Mouse (Mus musculus) liver, embryonic 12.5 days (tissue): ENCODE measurements around the gene Morc2a. TPM values are rescaled to one million over a fixed set of nuclear protein-coding genes. Genes with fewer than 3 reads are reported as not detected.

Experiments
- ATAC-seq: fragments of 200-750 bp; cut with Nextera tagmentation; 2 replicates; pipeline ENCODE4 v1.8.0; 2017; ENCODE audit warnings: moderate number of reproducible peaks, mild to moderate bottlenecking, moderate library complexity
- H3K27ac ChIP-seq: fragments of 300-500 bp; sonication (generic); 2 replicates; pipeline ENCODE4 v1.5.1; 2016; ENCODE audit warnings: mild to moderate bottlenecking
- H3K27me3 ChIP-seq: fragments of 300-500 bp; sonication (generic); replicated peaks from 2 replicates; pipeline ENCODE4 v1.6.1; 2016; ENCODE audit warnings: mild to moderate bottlenecking, moderate library complexity
- H3K36me3 ChIP-seq: fragments of 300-500 bp; sonication (generic); 2 replicates; pipeline ENCODE4 v1.6.1; 2016; ENCODE audit warnings: mild to moderate bottlenecking, moderate library complexity
- H3K4me1 ChIP-seq: fragments of 300-500 bp; sonication (generic); 2 replicates; pipeline ENCODE4 v1.6.1; 2016
- H3K4me2 ChIP-seq: fragments of 300-500 bp; sonication (generic); 2 replicates; pipeline ENCODE4 v1.6.1; 2016; ENCODE audit warnings: mild to moderate bottlenecking, moderate library complexity
- H3K4me3 ChIP-seq: fragments of 300-500 bp; sonication (generic); 2 replicates; pipeline ENCODE4 v1.5.1; 2016; ENCODE audit warnings: mild to moderate bottlenecking, moderate library complexity
- H3K9ac ChIP-seq: fragments of 300-500 bp; sonication (generic); 2 replicates; pipeline ENCODE4 v1.6.1; 2016; ENCODE audit warnings: mild to moderate bottlenecking, moderate library complexity
- H3K9me3 ChIP-seq: fragments of 300-500 bp; sonication (generic); replicated peaks from 2 replicates; pipeline ENCODE4 v1.6.1; 2016; ENCODE audit warnings: mild to moderate bottlenecking, moderate library complexity
- WGBS: fragments of 180-500 bp; shearing (Covaris S2); methylation state at CpG from one replicate; pipeline ENCODE4 v1.1.7; 2016; ENCODE audit not compliant: insufficient replicate concordance; 5-methylcytosine and 5-hydroxymethylcytosine counted together
- polyA plus RNA-seq: library from polyadenylated mRNA; unstranded; fragments of >200 nt; fragmentation: Nextera tagmentation; extraction: Ambion mirVana; gene quantifications from 2 replicates; pipeline ENCODE4 v1.2.1, GENCODE M21; 2016

The Morc2a gene
- polyA plus RNA-seq, 1 experiment from 2014 or later = 15.2 TPM

GRCm38 (mm10) chr11:3722036-3722435 is 73.0 kb downstream of the Morc2a start:
- no peak overlapping the region for H3K4me2 ChIP-seq
- 0 out of 2 replicates have a peak, but pooled peaks cover 2% of the 10 kb centered on the region for H3K27me3 ChIP-seq
- H3K9me3 ChIP-seq = no peaks in the 10 kb centered on the region
- no peaks in the 10 kb centered on the region for H3K4me1 ChIP-seq
- H3K9ac ChIP-seq = no peak overlapping the region
- no peak overlapping the region for H3K27ac ChIP-seq
- H3K36me3 ChIP-seq = no peaks in the 10 kb centered on the region
- H3K4me3 ChIP-seq = no peak overlapping the region
- 59% methylated on average over 3 of the region's 3 CpGs for WGBS
- ATAC-seq = no peak

- Histone ChIP-seq H3K4me3 (no peak overlapping the region), H3K27ac (no peak overlapping the region), H3K4me1 (no peaks in the 10 kb centered on the region), H3K4me2 (no peak overlapping the region), H3K27me3 (0 out of 2 replicates have a peak, but pooled peaks cover 2% of the 10 kb centered on the region), H3K36me3 (no peaks in the 10 kb centered on the region), H3K9me3 (no peaks in the 10 kb centered on the region), H3K9ac (no peak overlapping the region)
- WGBS = 36% methylated on average over 3 of the region's 3 CpGs
- no peak for ATAC-seq
These were observed 73.9 kb downstream of the Morc2a start for GRCm38 (mm10) chr11:3722861-3723260.

GRCm38 (mm10) chr11:3723910-3724309 is 74.9 kb downstream of the Morc2a start:
- Histone ChIP-seq H3K4me1 (no peaks in the 10 kb centered on the region), H3K4me2 (no peak overlapping the region), H3K36me3 (no peaks in the 10 kb centered on the region), H3K27ac (no peak overlapping the region), H3K9me3 (no peaks in the 10 kb centered on the region), H3K27me3 (0 out of 2 replicates have a peak, but pooled peaks cover 2% of the 10 kb centered on the region), H3K4me3 (no peak overlapping the region), H3K9ac (no peak overlapping the region)
- no peak for ATAC-seq
- WGBS = 62% methylated on average over 4 of the region's 4 CpGs

GRCm38 (mm10) chr11:3724726-3725125 is 75.7 kb downstream of the Morc2a start:
- Histone ChIP-seq H3K4me2 (no peak overlapping the region), H3K9ac (no peak overlapping the region), H3K4me3 (no peak overlapping the region), H3K27me3 (0 out of 2 replicates have a peak, but pooled peaks cover 2% of the 10 kb centered on the region), H3K9me3 (no peaks in the 10 kb centered on the region), H3K36me3 (no peaks in the 10 kb centered on the region), H3K4me1 (no peaks in the 10 kb centered on the region), H3K27ac (no peak overlapping the region)
- 46% methylated on average over 5 of the region's 5 CpGs for WGBS
- no peak for ATAC-seq

GRCm38 (mm10) chr11:3725331-3726054 is 76.5 kb downstream of the Morc2a start:
- H3K4me3 ChIP-seq = no peak overlapping the region
- H3K36me3 ChIP-seq = no peaks in the 10 kb centered on the region
- no peak for ATAC-seq
- H3K27me3 ChIP-seq = 0 out of 2 replicates have a peak, but pooled peaks cover 2% of the 10 kb centered on the region
- H3K9me3 ChIP-seq = no peaks in the 10 kb centered on the region
- WGBS = 42% methylated on average over 10 of the region's 10 CpGs
- H3K27ac ChIP-seq = no peak overlapping the region
- no peak overlapping the region for H3K4me2 ChIP-seq
- no peaks in the 10 kb centered on the region for H3K4me1 ChIP-seq
- H3K9ac ChIP-seq = no peak overlapping the region

- H3K4me2 ChIP-seq = no peak overlapping the region
- ATAC-seq = no peak
- H3K9me3 ChIP-seq = no peaks in the 10 kb centered on the region
- no peak overlapping the region for H3K27ac ChIP-seq
- WGBS = 59% methylated on average over 9 of the region's 9 CpGs
- no peak overlapping the region for H3K4me3 ChIP-seq
- H3K4me1 ChIP-seq = no peaks in the 10 kb centered on the region
- H3K9ac ChIP-seq = no peak overlapping the region
- no peaks in the 10 kb centered on the region for H3K36me3 ChIP-seq
- H3K27me3 ChIP-seq = no peaks in the 10 kb centered on the region; the same call in 1 of the 2 replicates
These were observed 78.6 kb downstream of the Morc2a start for GRCm38 (mm10) chr11:3727438-3728105.

GRCm38 (mm10) chr11:3731469-3731868 is 82.5 kb downstream of the Morc2a start:
- Histone ChIP-seq H3K4me1 (no peaks in the 10 kb centered on the region), H3K36me3 (no peaks in the 10 kb centered on the region), H3K9ac (no peak overlapping the region), H3K27ac (no peak overlapping the region), H3K4me3 (no peak overlapping the region), H3K27me3 (no peaks in the 10 kb centered on the region; the same call in 1 of the 2 replicates), H3K4me2 (no peak overlapping the region), H3K9me3 (no peaks in the 10 kb centered on the region)
- 60% methylated on average over 4 of the region's 4 CpGs for WGBS
- ATAC-seq = no peak

GRCm38 (mm10) chr11:3733933-3734636 is 85.1 kb downstream of the Morc2a start:
- no peak overlapping the region for H3K27ac ChIP-seq
- H3K4me3 ChIP-seq = no peak overlapping the region
- no peak overlapping the region for H3K9ac ChIP-seq
- H3K4me2 ChIP-seq = no peak overlapping the region
- H3K27me3 ChIP-seq = no peaks in the 10 kb centered on the region; the same call in 1 of the 2 replicates
- no peaks in the 10 kb centered on the region for H3K4me1 ChIP-seq
- no peak for ATAC-seq
- WGBS = 71% methylated on average over 14 of the region's 14 CpGs
- no peaks in the 10 kb centered on the region for H3K36me3 ChIP-seq
- H3K9me3 ChIP-seq = no peaks in the 10 kb centered on the region

- Histone ChIP-seq H3K4me2 (no peak overlapping the region), H3K36me3 (no peaks in the 10 kb centered on the region), H3K9me3 (no peaks in the 10 kb centered on the region), H3K4me3 (no peak overlapping the region), H3K27me3 (no peaks in the 10 kb centered on the region; the same call in 1 of the 2 replicates), H3K4me1 (no peaks in the 10 kb centered on the region), H3K9ac (no peak overlapping the region), H3K27ac (no peak overlapping the region)
- ATAC-seq = no peak
- 60% methylated on average over 11 of the region's 11 CpGs for WGBS
These were observed 86.7 kb downstream of the Morc2a start for GRCm38 (mm10) chr11:3735715-3736114.

- Histone ChIP-seq H3K27me3 (peaks cover 3% of the 10 kb centered on the region; the same call in 1 of the 2 replicates), H3K36me3 (no peaks in the 10 kb centered on the region), H3K27ac (no peak overlapping the region), H3K4me2 (no peak overlapping the region), H3K9me3 (no peaks in the 10 kb centered on the region), H3K9ac (no peak overlapping the region), H3K4me1 (no peaks in the 10 kb centered on the region), H3K4me3 (no peak overlapping the region)
- WGBS = 51% methylated on average over 2 of the region's 2 CpGs
- no peak for ATAC-seq
These were observed 89.8 kb downstream of the Morc2a start for GRCm38 (mm10) chr11:3738778-3739177.
